Mouse (Mus musculus) adrenal gland, adult (tissue): ENCODE results near the gene Snai1.

ENCODE experiments used
- DNase-seq, 2 experiments: peaks; one replicate each; pipeline ENCODE4 v3.0.0; 2022 to 2023; ENCODE audit warnings: low spot score in 1 of 2; ENCODE audit not compliant: inconsistent age in 2 of 2

Snai1 gene

DNA sequence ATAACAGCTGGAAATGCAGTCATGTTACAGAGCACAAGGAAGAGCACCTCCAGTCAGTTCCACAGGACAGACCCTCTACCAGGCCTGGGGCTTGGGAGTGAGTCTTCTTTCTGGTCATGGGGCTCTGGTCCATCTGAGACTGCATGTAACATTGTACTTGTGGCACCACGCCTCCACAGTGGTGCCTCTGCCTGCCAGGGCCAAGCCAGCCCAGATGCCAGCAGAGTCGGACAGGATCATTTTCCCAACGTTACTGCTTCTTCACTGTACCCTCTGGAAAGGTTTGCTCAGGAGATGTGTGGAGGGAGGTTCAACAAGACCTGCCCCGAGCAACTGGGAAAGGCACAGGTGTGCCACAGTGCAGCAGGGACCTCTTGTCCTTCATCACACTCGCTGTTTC, 22.3 kb upstream of the Snai1 start:
- no peak for DNase-seq

DNA sequence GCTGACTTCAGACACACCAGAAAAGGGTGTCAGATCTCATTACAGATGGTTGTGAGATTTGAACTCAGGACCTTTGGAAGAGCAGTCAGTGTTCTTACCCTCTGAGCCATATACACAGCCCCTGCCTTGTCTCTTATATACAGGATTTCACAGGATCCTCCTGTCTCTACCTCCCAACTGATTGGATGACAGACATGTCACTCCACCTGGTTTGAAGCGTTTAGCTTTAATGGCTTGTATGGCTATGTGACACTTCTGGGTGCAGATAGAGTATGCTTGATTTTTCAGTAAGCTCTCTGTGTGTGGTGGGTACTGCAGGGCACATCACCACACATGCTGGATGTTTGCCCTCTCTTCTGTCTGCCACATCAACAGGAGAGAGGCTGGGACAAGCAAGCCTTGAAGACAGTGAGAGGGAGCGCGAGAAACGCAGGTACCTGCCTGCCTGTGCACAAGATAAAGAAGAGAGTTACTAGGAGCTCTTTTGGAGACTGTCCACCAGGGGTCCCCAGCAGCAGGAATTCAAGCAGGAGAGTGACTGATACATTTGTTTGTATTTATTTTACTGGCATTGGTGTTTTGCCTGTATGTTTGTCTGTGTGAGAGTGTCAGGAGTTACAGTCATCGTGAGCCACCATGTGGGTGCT, 18.3 kb upstream of the Snai1 start:
- DNase-seq, result peak in 1 of 2 experiments; percentile 5

DNA sequence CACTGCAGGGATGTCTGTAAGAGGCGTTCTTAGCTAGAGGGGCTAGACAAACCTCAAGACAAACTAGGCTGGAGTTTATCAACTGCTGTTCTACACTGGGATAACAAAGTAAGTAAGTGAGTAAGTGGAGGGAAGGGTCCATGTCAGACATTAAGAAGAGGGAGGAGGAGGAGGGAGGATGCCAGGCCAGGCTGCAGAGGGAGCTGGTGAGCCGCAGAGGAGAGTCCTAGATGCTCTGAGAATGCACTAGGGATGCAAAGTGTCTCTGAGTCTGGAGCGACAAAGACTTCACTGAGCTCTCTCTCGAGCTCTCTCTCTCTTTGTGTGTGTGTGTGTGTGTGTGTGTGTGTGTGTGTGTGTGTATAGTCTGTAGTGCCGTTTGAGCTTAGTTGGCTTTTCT, 9.7 kb upstream of the Snai1 start:
- DNase-seq, result no peak

DNA sequence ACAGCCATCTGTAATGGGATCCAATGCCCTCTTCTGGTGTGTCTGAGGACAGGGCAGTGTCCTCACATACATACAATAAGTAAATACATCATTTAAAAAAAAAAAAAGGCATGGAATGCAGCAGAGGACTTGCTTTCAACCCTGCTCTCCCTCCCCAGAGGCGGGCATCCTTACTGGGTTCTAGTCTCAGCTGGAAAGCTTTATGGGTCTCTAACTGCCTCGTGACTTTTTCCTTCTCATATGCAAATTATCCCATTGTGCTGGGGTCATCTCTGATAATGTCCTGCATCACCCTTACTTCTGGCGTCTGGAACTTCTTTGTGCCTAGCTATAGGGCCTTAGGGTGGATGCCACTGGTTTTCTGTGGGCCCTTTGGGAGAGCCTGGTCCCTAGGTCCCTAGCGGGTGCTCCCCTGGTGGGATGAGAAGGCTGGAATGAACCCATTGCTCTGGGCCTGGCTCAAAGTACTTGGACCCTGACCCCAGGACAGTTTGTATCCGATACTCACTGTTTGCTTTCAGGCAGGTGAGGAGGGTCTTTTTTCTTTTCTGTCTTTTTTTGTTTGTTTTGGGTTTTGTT, 8.0 kb upstream of the Snai1 start:
- DNase-seq, result no peak

DNA sequence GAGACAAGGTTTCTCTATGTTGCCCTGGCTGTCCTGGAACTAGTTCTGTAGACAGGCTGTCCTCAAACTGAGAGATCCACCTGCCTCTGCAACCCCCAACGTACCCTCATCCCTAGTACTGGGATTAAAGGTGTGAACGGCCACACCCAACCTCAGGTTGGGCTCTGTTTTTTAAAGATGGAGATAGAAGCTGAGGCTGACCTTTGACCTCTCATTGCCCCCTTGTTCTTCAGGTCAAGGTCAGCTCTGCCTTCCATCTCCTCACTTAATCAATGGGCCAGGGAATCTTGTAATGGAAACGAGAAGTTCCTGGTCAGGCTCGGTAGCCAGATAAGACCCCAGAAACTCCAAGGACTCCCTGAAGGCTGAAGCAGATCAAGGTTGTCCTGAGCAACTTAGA, 7.5 kb upstream of the Snai1 start:
- no peak for DNase-seq

GRCm38 (mm10) chr2:167532131-167532530, 5.9 kb upstream of the Snai1 start:
- peak in 1 of 2 experiments; percentile 77 for DNase-seq

GRCm38 (mm10) chr2:167533880-167534279, 4.1 kb upstream of the Snai1 start:
- no peak for DNase-seq

DNA sequence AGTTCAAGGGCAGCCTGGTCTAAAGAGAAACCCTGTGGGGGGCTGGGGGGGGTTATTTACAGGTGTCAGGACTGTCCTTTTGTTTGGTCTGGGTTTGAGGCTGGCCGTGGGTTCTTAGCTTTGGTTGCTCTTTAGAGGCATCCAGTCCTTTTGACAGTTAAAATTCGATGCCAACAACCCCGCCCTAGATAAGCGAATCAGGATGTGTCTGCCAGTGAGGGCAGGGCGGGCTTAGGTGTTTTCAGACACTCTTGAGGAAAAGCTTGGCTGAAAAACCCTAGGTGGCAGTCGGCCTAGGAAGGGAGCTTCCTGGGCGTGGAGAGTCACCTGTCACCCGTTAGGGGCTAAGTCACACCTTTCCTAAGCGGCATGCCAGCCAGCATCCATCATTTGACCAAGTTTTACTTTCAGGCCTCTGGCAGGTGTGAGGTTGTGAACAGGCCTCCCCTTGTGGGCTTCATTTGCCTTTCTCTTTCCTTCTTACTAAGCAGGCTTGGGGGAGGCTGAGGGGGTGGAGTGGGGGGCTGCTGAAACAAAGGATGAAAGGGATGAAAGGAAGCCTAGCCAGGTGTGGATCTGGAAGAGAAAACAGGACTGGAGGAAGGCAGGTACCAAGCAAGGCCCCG, 1.6 kb upstream of the Snai1 start:
- DNase-seq, result no peak

DNA sequence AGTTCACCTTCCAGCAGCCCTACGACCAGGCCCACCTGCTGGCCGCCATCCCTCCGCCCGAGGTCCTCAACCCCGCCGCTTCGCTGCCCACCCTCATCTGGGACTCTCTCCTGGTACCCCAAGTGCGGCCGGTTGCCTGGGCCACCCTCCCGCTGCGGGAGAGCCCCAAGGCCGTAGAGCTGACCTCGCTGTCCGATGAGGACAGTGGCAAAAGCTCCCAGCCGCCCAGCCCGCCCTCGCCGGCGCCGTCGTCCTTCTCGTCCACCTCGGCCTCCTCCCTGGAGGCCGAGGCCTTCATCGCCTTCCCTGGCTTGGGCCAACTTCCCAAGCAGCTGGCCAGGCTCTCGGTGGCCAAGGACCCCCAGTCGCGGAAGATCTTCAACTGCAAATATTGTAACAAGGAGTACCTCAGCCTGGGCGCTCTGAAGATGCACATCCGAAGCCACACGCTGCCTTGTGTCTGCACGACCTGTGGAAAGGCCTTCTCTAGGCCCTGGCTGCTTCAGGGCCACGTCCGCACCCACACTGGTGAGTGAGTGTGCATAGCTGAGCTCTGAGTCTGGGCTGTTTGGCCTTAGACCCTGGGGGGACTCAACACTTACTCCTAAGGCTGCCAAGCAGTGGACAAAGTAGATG, 794 bp downstream of the Snai1 start:
- DNase-seq, result peak; percentile 75 to 91

- no peak for DNase-seq
These were observed 1.8 kb downstream of the Snai1 start for GRCm38 (mm10) chr2:167539536-167540476.

GRCm38 (mm10) chr2:167540477-167541110, 2.6 kb downstream of the Snai1 start:
- DNase-seq, result no peak

DNA sequence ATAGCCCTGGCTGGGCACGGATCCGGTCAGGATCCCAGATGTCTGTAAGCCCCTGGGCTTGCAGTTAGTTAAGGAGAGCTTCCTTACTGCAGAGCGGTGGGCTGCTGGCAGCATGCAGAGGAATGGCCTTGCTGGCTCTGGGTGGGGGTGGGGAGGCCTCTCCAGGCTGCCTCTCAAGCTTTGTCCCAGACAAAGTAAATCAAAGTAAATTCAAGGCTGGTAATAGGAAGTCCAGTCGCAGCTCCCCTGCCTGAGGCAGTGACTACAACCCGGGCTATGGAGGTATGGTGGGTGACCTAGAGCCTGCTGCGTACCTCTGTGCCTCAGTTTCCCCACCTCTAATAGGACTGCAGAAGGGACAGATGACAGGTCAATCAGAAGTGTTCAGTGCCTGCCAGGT, 3.3 kb downstream of the Snai1 start:
- peak in 1 of 2 experiments; percentile 56 for DNase-seq

GRCm38 (mm10) chr2:167541761-167542160, 3.8 kb downstream of the Snai1 start:
- no peak for DNase-seq

GRCm38 (mm10) chr2:167542361-167542760, 4.4 kb downstream of the Snai1 start:
- DNase-seq, result no peak

GRCm38 (mm10) chr2:167543121-167544003, 5.4 kb downstream of the Snai1 start:
- peak; percentile 65 to 78 for DNase-seq

- no peak for DNase-seq
These were observed 6.0 kb downstream of the Snai1 start for GRCm38 (mm10) chr2:167544004-167544356.

GRCm38 (mm10) chr2:167544456-167544855, 6.5 kb downstream of the Snai1 start:
- DNase-seq, result no peak

GRCm38 (mm10) chr2:167546447-167547195, 8.6 kb downstream of the Snai1 start:
- DNase-seq, result no peak

DNA sequence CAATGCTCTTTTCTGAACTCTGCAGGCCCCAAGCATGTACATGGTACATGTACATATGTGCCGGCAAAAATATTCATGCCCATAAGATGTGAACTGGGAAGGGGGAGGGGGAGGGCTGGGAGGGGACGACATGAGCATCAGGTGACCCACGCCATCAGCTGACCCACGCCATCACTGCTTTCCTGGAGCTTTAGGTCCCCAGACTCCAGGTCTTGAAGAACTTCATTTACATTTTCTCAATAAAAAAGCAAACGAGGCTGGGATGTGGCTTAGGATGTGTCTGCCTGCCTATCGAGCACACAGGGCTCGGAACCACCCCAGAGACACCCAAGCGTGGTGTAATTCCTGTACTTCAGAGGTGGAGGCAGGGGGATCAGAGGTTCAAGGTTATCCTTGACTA, 9.4 kb downstream of the Snai1 start:
- DNase-seq, result no peak
